Mouse (Mus musculus) liver, embryonic 14.5 days (tissue): Measurements from ENCODE around the gene Tmem200a. TPM values are rescaled to one million over a fixed set of nuclear protein-coding genes. Genes with fewer than 3 reads are reported as not detected.

Source experiments
- ATAC-seq: fragments of 200-750 bp; cut with Nextera tagmentation; 2 replicates; pipeline ENCODE4 v1.8.0; 2017; ENCODE audit warnings: moderate number of reproducible peaks, mild to moderate bottlenecking, moderate library complexity; ENCODE audit not compliant: insufficient read depth
- DNase-seq, 3 experiments: peaks; one replicate each; pipeline ENCODE4 v3.0.0-alpha.2; 2012 to 2013; ENCODE audit warnings: low read depth in 3 of 3, low spot score in 3 of 3
- H3K27ac ChIP-seq: fragments of 300-500 bp; sonication (generic); 2 replicates; pipeline ENCODE4 v1.5.1; 2014; ENCODE audit warnings: moderate library complexity, mild to moderate bottlenecking, control low read depth, inconsistent platforms
- H3K27me3 ChIP-seq: fragments of 300-500 bp; sonication (generic); 2 replicates; pipeline ENCODE4 v1.6.1; 2014; ENCODE audit warnings: mild to moderate bottlenecking, low read length, moderate library complexity; ENCODE audit not compliant: control insufficient read depth, insufficient read depth
- H3K36me3 ChIP-seq: fragments of 300-500 bp; sonication (generic); replicated peaks from 2 replicates; pipeline ENCODE4 v1.6.1; 2014; ENCODE audit warnings: low read depth; ENCODE audit not compliant: control insufficient read depth, insufficient read depth
- H3K4me1 ChIP-seq, 2 experiments: fragments of 200-500 bp in 1 of 2; fragments of 300-500 bp in 1 of 2; sonication (generic) in 1 of 2; replicated peaks; 2 replicates each; pipeline ENCODE4 v1.6.1; 2012 to 2014; ENCODE audit warnings: antibody characterized with exemption in 1 of 2, inconsistent platforms in 1 of 2, low read length in 1 of 2; ENCODE audit not compliant: control insufficient read depth in 2 of 2, insufficient read depth in 2 of 2
- H3K4me2 ChIP-seq: fragments of 300-500 bp; sonication (generic); 2 replicates; pipeline ENCODE4 v1.6.1; 2014; ENCODE audit warnings: low read depth, mild to moderate bottlenecking, control low read depth, moderate library complexity
- H3K4me3 ChIP-seq, 2 experiments: fragments of 200-500 bp in 1 of 2; fragments of 300-500 bp in 1 of 2; sonication (generic) in 1 of 2; 2 replicates each; pipeline ENCODE4 v1.5.1; 2012 to 2014; ENCODE audit warnings: low read depth in 2 of 2, low read length in 2 of 2, mild to moderate bottlenecking in 2 of 2, control low read depth in 1 of 2, inconsistent platforms in 1 of 2, moderate library complexity in 1 of 2; ENCODE audit not compliant: insufficient read depth in 1 of 2
- H3K9ac ChIP-seq: fragments of 300-500 bp; sonication (generic); replicated peaks from 2 replicates; pipeline ENCODE4 v1.6.1; 2014; ENCODE audit warnings: mild to moderate bottlenecking, control low read depth, moderate library complexity
- H3K9me3 ChIP-seq: fragments of 300-500 bp; sonication (generic); 2 replicates; pipeline ENCODE4 v1.6.1; 2016; ENCODE audit warnings: low read length, mixed read lengths; ENCODE audit not compliant: control insufficient read depth
- CTCF ChIP-seq: IDR thresholded peaks from 2 replicates; pipeline ENCODE4 v1.5.1; 2016; ENCODE audit warnings: antibody characterized with exemption, low read depth, control low read depth
- EP300 ChIP-seq: IDR thresholded peaks from 2 replicates; pipeline ENCODE4 v1.6.1; 2016; ENCODE audit warnings: antibody characterized with exemption, low read depth
- WGBS: fragments of 180-500 bp; shearing (Covaris S2); extraction: QIAGEN DNeasy Blood & Tissue Kit; methylation state at CpG from one replicate; pipeline ENCODE4 v1.1.7; 2014; ENCODE audit not compliant: insufficient replicate concordance; 5-methylcytosine and 5-hydroxymethylcytosine counted together
- polyA plus RNA-seq, 2 experiments: library from polyadenylated mRNA; depleted of rRNA in 1 of 2; stranded (reverse) in 1 of 2; unstranded in 1 of 2; fragments of >200 nt; fragmentation: Nextera tagmentation in 1 of 2; extraction: Ambion mirVana in 1 of 2; gene quantifications; 2 replicates each; pipeline versions ENCODE4 v1.2.1 to v1.2.3; 2012 to 2014

Tmem200a gene
- polyA plus RNA-seq, 2 experiments = 0.13 to 0.70 TPM

GRCm38 (mm10) chr10:26063071-26063470 lies 15.8 kb downstream of the Tmem200a start:
- Histone ChIP-seq H3K4me1 (no peaks in the 10 kb centered on the region), H3K4me3 (no peak overlapping the region), H3K9ac (no peak overlapping the region), H3K9me3 (no peaks in the 10 kb centered on the region), H3K4me2 (no peak overlapping the region), H3K27me3 (no peaks in the 10 kb centered on the region), H3K27ac (no peak overlapping the region), H3K36me3 (no peaks in the 10 kb centered on the region)
- no peak for DNase-seq
- TF ChIP-seq CTCF (no peak), EP300 (no peak)
- 50% methylated on average over 4 of the region's 4 CpGs for WGBS
- ATAC-seq = no peak

- Histone ChIP-seq H3K9ac (no peak overlapping the region), H3K9me3 (no peaks in the 10 kb centered on the region), H3K4me1 (no peaks in the 10 kb centered on the region), H3K27ac (no peak overlapping the region), H3K36me3 (no peaks in the 10 kb centered on the region), H3K4me2 (no peak overlapping the region), H3K27me3 (no peaks in the 10 kb centered on the region), H3K4me3 (no peak overlapping the region)
- DNase-seq (no peak), ATAC-seq (no peak)
- 70% methylated on average over 3 of the region's 3 CpGs for WGBS
- TF ChIP-seq EP300 = no peak
Observed at GRCm38 (mm10) chr10:26059662-26060307, 19.1 kb downstream of the Tmem200a start.

GRCm38 (mm10) chr10:26051177-26051576 lies 27.7 kb downstream of the Tmem200a start:
- WGBS = 77% methylated on average over 2 of the region's 2 CpGs
- no peak for TF ChIP-seq EP300

GRCm38 (mm10) chr10:26034931-26035330 lies 43.9 kb downstream of the Tmem200a start:
- H3K27me3 ChIP-seq = no peaks in the 10 kb centered on the region
- H3K4me1 ChIP-seq = no peaks in the 10 kb centered on the region
- TF ChIP-seq CTCF (no peak), EP300 (no peak)
- 52% methylated on average over 5 of the region's 5 CpGs for whole genome bisulfite sequencing
- no peak overlapping the region for H3K4me3 ChIP-seq
- ATAC-seq = no peak
- H3K36me3 ChIP-seq = no peaks in the 10 kb centered on the region
- no peak overlapping the region for H3K27ac ChIP-seq
- no peak for DNase-seq
- no peak overlapping the region for H3K4me2 ChIP-seq
- no peaks in the 10 kb centered on the region for H3K9me3 ChIP-seq
- H3K9ac ChIP-seq = no peak overlapping the region

More at GRCm38 (mm10) chr10:26051177-26051576, 27.7 kb downstream of the Tmem200a start:
- Histone ChIP-seq H3K4me3 (no peak overlapping the region), H3K27ac (no peak overlapping the region), H3K36me3 (no peaks in the 10 kb centered on the region), H3K4me1 (no peaks in the 10 kb centered on the region), H3K9me3 (no peaks in the 10 kb centered on the region), H3K27me3 (no peaks in the 10 kb centered on the region), H3K9ac (no peak overlapping the region), H3K4me2 (no peak overlapping the region)
- DNase-seq = no peak
- no peak for ATAC-seq

GRCm38 (mm10) chr10:26018740-26019139 lies 60.1 kb downstream of the Tmem200a start:
- H3K4me3 ChIP-seq = no peak overlapping the region
- TF ChIP-seq CTCF = no peak
- TF ChIP-seq EP300 = no peak
- ATAC-seq (no peak), DNase-seq (no peak)
- no peaks in the 10 kb centered on the region for H3K36me3 ChIP-seq
- WGBS = 44% methylated on average over 3 of the region's 3 CpGs
- no peak overlapping the region for H3K27ac ChIP-seq
- H3K9me3 ChIP-seq = no peaks in the 10 kb centered on the region
- no peaks in the 10 kb centered on the region for H3K27me3 ChIP-seq
- H3K4me2 ChIP-seq = no peak overlapping the region
- H3K9ac ChIP-seq = no peak overlapping the region
- H3K4me1 ChIP-seq = no peaks in the 10 kb centered on the region
